Mouse (Mus musculus) adrenal gland (tissue): Measurements from ENCODE around the gene Pkp3.

Experiments used
- intact Hi-C: fragments of 180-260 bp; cut with DNase I; formaldehyde crosslinking; loops from one replicate; pipeline ENCODE4 v1.15.1; 2025

The Pkp3 gene

GRCm38 (mm10) chr7:141056976-141057375 lies 21.0 kb upstream of the Pkp3 start:
- intact Hi-C loops, result no loop called here

GRCm38 (mm10) chr7:141057541-141057940 lies 20.5 kb upstream of the Pkp3 start:
- intact Hi-C loops, result no loop called here

GRCm38 (mm10) chr7:141058601-141059341 lies 19.2 kb upstream of the Pkp3 start:
- intact Hi-C loops, result no loop called here

GRCm38 (mm10) chr7:141059929-141060328 lies 18.1 kb upstream of the Pkp3 start:
- intact Hi-C loops, result no loop called here

- intact Hi-C loops, result no loop called here
Measured at GRCm38 (mm10) chr7:141060426-141061242, 17.4 kb upstream of the Pkp3 start, which contains the start of gene B4galnt4. Gene B4galnt4 (plus strand): TSS chr7:141061104.

GRCm38 (mm10) chr7:141061269-141061692 lies 16.7 kb upstream of the Pkp3 start:
- intact Hi-C loops, result no loop called here

- intact Hi-C loops, result no loop called here
Measured at GRCm38 (mm10) chr7:141062525-141062924, 15.5 kb upstream of the Pkp3 start.

- intact Hi-C loops, result no loop called here
Measured at GRCm38 (mm10) chr7:141063353-141063752, 14.7 kb upstream of the Pkp3 start.

GRCm38 (mm10) chr7:141064175-141064574 lies 13.8 kb upstream of the Pkp3 start:
- intact Hi-C loops, result no loop called here

- intact Hi-C loops, result no loop called here
Measured at GRCm38 (mm10) chr7:141064576-141064975, 13.4 kb upstream of the Pkp3 start.

GRCm38 (mm10) chr7:141068351-141068750 lies 9.7 kb upstream of the Pkp3 start:
- intact Hi-C loops, result no loop called here

GRCm38 (mm10) chr7:141070058-141070862 lies 7.8 kb upstream of the Pkp3 start:
- intact Hi-C loops, result loop anchor here (5.0 kb wide), 1 partner anchor 163 kb away; no protein-coding TSS in a partner anchor

GRCm38 (mm10) chr7:141072017-141072745 lies 5.8 kb upstream of the Pkp3 start:
- intact Hi-C loops, result loop anchor here (5.0 kb wide), 1 partner anchor 165 kb away; no protein-coding TSS in a partner anchor

- intact Hi-C loops, result loop anchor here (5.0 kb wide), 1 partner anchor 166 kb away; no protein-coding TSS in a partner anchor
Measured at GRCm38 (mm10) chr7:141073782-141074181, 4.2 kb upstream of the Pkp3 start.

- intact Hi-C loops, result no loop called here
Measured at GRCm38 (mm10) chr7:141078876-141079275, 858 bp downstream of the Pkp3 start.

- intact Hi-C loops, result no loop called here
Measured at GRCm38 (mm10) chr7:141079481-141080449, 1.7 kb downstream of the Pkp3 start.

GRCm38 (mm10) chr7:141087894-141088293 lies 9.9 kb downstream of the Pkp3 start:
- intact Hi-C loops, result no loop called here

GRCm38 (mm10) chr7:141088473-141088872 lies 10.5 kb downstream of the Pkp3 start:
- intact Hi-C loops, result no loop called here

- intact Hi-C loops, result loop anchor here (2.0 to 10.0 kb wide), 2 partner anchors 87 to 275 kb away; no protein-coding TSS in a partner anchor
Measured at GRCm38 (mm10) chr7:141090228-141090627, 12.2 kb downstream of the Pkp3 start.
